Mouse (Mus musculus): ENCODE results near the gene Ferd3l.

Ferd3l gene

GRCm38 (mm10) chr12:33965661-33966360, 37.6 kb downstream of the Ferd3l start:
- no peak for DNase-seq

- peak in 1 of 2 experiments; percentile 21 for DNase-seq
Measured at GRCm38 (mm10) chr12:33966490-33967415, 38.5 kb downstream of the Ferd3l start.

DNA sequence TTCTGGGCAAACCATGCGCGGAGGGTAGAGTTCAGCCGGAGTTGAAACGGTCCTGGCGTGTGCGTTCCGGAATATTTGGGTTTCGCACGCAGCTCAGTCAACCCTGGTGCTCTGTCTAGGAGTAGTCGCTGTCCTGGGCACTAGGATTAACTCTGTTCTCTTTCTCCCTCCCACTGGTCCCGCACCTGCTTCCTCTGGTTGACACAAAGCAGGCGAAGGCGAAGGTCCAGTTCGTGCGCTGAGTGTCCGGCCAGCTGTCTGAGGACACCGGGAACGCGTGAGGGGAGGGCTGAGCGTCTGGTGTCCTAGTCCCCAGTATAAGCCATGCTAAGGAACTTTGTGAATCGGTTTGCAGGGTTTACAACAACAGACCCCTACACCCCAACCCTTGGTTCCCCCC, 39.3 kb downstream of the Ferd3l start:
- DNase-seq: no peak

- DNase-seq: no peak
Measured at GRCm38 (mm10) chr12:33968041-33968897, 40.0 kb downstream of the Ferd3l start.

GRCm38 (mm10) chr12:33968898-33969178, 40.6 kb downstream of the Ferd3l start:
- no peak for DNase-seq

Measured in cerebellum, postnatal 36 days (tissue).